Mouse (Mus musculus) liver, embryonic 16.5 days (tissue): ENCODE results near the gene Acox3. TPM values are rescaled to one million over a fixed set of nuclear protein-coding genes. Genes with fewer than 3 reads are reported as not detected.

Experiments used
- ATAC-seq: fragments of 200-750 bp; cut with Nextera tagmentation; 2 replicates; pipeline ENCODE4 v1.8.0; 2017; ENCODE audit warnings: low read depth, mild to moderate bottlenecking, moderate number of reproducible peaks, moderate library complexity
- H3K27ac ChIP-seq: fragments of 300-500 bp; sonication (generic); 2 replicates; pipeline ENCODE4 v1.5.1; 2014; ENCODE audit warnings: mild to moderate bottlenecking, low read length
- H3K27me3 ChIP-seq: fragments of 300-500 bp; sonication (generic); 2 replicates; pipeline ENCODE4 v1.6.1; 2014; ENCODE audit warnings: low read depth, low read length, mixed read lengths; ENCODE audit not compliant: control insufficient read depth, insufficient read depth
- H3K36me3 ChIP-seq: fragments of 300-500 bp; sonication (generic); 2 replicates; pipeline ENCODE4 v1.6.1; 2014; ENCODE audit warnings: mild to moderate bottlenecking; ENCODE audit not compliant: control insufficient read depth, insufficient read depth
- H3K4me1 ChIP-seq: fragments of 300-500 bp; sonication (generic); 2 replicates; pipeline ENCODE4 v1.6.1; 2014; ENCODE audit warnings: low read depth, low read length, mixed read lengths; ENCODE audit not compliant: control insufficient read depth
- H3K4me2 ChIP-seq: fragments of 300-500 bp; sonication (generic); 2 replicates; pipeline ENCODE4 v1.6.1; 2014; ENCODE audit warnings: low read depth, low read length, mixed read lengths
- H3K4me3 ChIP-seq: fragments of 300-500 bp; sonication (generic); 2 replicates; pipeline ENCODE4 v1.5.1; 2014; ENCODE audit warnings: low read depth, mild to moderate bottlenecking, low read length
- H3K9ac ChIP-seq: fragments of 300-500 bp; sonication (generic); 2 replicates; pipeline ENCODE4 v1.6.1; 2014; ENCODE audit warnings: low read depth, low read length
- H3K9me3 ChIP-seq: fragments of 300-500 bp; sonication (generic); replicated peaks from 2 replicates; pipeline ENCODE4 v1.6.1; 2016; ENCODE audit warnings: low read length; ENCODE audit not compliant: control insufficient read depth
- WGBS: fragments of 180-500 bp; shearing (Covaris S2); extraction: QIAGEN DNeasy Blood & Tissue Kit; methylation state at CpG from one replicate; pipeline ENCODE4 v1.1.7; 2014; ENCODE audit not compliant: insufficient replicate concordance; 5-methylcytosine and 5-hydroxymethylcytosine counted together
- polyA plus RNA-seq: library from polyadenylated mRNA; unstranded; fragments of >200 nt; fragmentation: Nextera tagmentation; extraction: Ambion mirVana; gene quantifications from 2 replicates; pipeline ENCODE4 v1.2.1, GENCODE M21; 2015

Acox3 gene
- polyA plus RNA-seq, 1 experiment from 2014 or later, result 4.4 TPM

GRCm38 (mm10) chr5:35646927-35647326 lies 64.1 kb downstream of the Acox3 start:
- no peaks in the 10 kb centered on the region for H3K27me3 ChIP-seq
- no peaks in the 10 kb centered on the region for H3K9me3 ChIP-seq
- 60% methylated on average over 1 of the region's 1 CpGs for WGBS
- H3K36me3 ChIP-seq, result no peaks in the 10 kb centered on the region
- no peak overlapping the region for H3K9ac ChIP-seq
- no peak for ATAC-seq
- no peaks in the 10 kb centered on the region for H3K4me1 ChIP-seq
- H3K4me3 ChIP-seq, result no peak overlapping the region
- H3K4me2 ChIP-seq, result no peak overlapping the region
- no peak overlapping the region for H3K27ac ChIP-seq

- no peaks in the 10 kb centered on the region for H3K36me3 ChIP-seq
- WGBS, result 28% methylated on average over 4 of the region's 4 CpGs
- no peak for ATAC-seq
- H3K9me3 ChIP-seq, result no peaks in the 10 kb centered on the region
- no peak overlapping the region for H3K9ac ChIP-seq
- H3K4me3 ChIP-seq, result no peak overlapping the region
- H3K27me3 ChIP-seq, result no peaks in the 10 kb centered on the region
- H3K4me1 ChIP-seq, result no peaks in the 10 kb centered on the region
- H3K4me2 ChIP-seq, result no peak overlapping the region
- no peak overlapping the region for H3K27ac ChIP-seq
These were observed 64.7 kb downstream of the Acox3 start for GRCm38 (mm10) chr5:35647562-35647961.

- Histone ChIP-seq H3K4me3 (no peak overlapping the region), H3K4me2 (no peak overlapping the region), H3K9ac (no peak overlapping the region), H3K27ac (no peak overlapping the region), H3K36me3 (no peaks in the 10 kb centered on the region), H3K9me3 (no peaks in the 10 kb centered on the region), H3K4me1 (no peaks in the 10 kb centered on the region), H3K27me3 (no peaks in the 10 kb centered on the region)
- ATAC-seq, result no peak
- WGBS, result 19% methylated on average over 2 of the region's 2 CpGs
These were observed 65.4 kb downstream of the Acox3 start for GRCm38 (mm10) chr5:35648230-35648629.

DNA sequence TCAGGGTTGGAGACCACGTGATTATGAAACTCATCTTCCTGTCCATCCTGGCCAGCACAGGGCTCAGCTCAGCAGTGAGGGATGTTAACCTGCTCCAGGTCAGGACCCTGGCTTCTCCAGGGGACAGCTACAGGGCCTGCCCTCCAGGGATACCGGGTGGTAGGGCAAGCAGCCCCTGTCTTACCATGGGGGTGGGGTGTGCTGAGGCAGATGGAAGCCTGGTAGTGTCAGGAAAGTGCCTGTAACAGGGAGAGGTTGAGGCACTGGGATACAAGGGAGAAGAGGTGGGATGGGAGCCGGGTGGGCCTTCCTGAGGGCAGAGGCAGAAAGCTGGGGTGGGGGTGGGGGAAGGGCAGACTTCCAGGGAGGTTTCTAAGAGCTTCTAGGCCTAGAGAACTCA lies 69.5 kb downstream of the Acox3 start:
- Histone ChIP-seq H3K4me2 (no peak overlapping the region), H3K4me1 (no peaks in the 10 kb centered on the region), H3K27ac (no peak overlapping the region), H3K4me3 (no peak overlapping the region), H3K36me3 (no peaks in the 10 kb centered on the region), H3K9ac (no peak overlapping the region), H3K9me3 (no peaks in the 10 kb centered on the region), H3K27me3 (no peaks in the 10 kb centered on the region)
- WGBS, result 49% methylated on average over 3 of the region's 3 CpGs
- ATAC-seq, result no peak

GRCm38 (mm10) chr5:35652872-35653271 lies 70.0 kb downstream of the Acox3 start:
- no peak overlapping the region for H3K9ac ChIP-seq
- H3K4me2 ChIP-seq, result no peak overlapping the region
- no peaks in the 10 kb centered on the region for H3K4me1 ChIP-seq
- H3K36me3 ChIP-seq, result no peaks in the 10 kb centered on the region
- no peaks in the 10 kb centered on the region for H3K27me3 ChIP-seq
- 74% methylated on average over 13 of the region's 13 CpGs for WGBS
- no peak overlapping the region for H3K27ac ChIP-seq
- no peaks in the 10 kb centered on the region for H3K9me3 ChIP-seq
- ATAC-seq, result no peak
- no peak overlapping the region for H3K4me3 ChIP-seq

DNA sequence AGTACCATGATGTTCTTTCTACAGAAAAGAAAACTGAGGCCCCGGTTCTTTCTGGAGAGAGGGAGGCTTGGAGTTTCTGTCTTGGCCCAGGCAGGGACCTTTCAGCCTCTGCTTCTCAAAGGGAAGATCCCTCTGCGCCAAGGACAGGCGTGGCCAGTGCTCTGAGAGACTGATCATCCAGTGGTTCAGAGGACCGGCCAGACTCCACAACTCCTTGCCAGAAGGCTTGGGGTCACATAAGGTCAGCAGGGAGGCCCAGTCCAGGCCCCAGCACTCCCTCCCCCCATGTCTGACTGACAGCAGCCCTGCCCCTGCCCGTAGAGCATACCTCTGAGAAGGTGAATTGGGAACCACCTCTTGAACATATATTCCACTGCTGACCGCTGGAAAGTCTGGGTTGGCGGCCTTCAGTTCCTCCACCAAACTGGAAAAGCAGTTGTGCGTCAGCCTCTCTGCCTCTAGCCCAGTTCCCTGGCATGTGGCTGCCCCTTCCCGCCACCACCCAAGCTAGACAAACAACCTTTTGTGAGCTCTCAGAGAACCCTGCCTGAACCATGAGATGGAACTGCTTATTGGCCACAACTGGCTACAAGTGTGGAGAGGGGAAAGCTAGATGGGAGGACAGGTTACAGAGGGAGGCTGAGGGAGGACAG lies 71.0 kb downstream of the Acox3 start:
- Histone ChIP-seq H3K27ac (no peak overlapping the region), H3K4me1 (no peaks in the 10 kb centered on the region), H3K9ac (no peak overlapping the region), H3K9me3 (no peaks in the 10 kb centered on the region), H3K36me3 (no peaks in the 10 kb centered on the region), H3K4me2 (no peak overlapping the region), H3K27me3 (no peaks in the 10 kb centered on the region), H3K4me3 (no peak overlapping the region)
- no peak for ATAC-seq
- WGBS, result 64% methylated on average over 9 of the region's 9 CpGs

DNA sequence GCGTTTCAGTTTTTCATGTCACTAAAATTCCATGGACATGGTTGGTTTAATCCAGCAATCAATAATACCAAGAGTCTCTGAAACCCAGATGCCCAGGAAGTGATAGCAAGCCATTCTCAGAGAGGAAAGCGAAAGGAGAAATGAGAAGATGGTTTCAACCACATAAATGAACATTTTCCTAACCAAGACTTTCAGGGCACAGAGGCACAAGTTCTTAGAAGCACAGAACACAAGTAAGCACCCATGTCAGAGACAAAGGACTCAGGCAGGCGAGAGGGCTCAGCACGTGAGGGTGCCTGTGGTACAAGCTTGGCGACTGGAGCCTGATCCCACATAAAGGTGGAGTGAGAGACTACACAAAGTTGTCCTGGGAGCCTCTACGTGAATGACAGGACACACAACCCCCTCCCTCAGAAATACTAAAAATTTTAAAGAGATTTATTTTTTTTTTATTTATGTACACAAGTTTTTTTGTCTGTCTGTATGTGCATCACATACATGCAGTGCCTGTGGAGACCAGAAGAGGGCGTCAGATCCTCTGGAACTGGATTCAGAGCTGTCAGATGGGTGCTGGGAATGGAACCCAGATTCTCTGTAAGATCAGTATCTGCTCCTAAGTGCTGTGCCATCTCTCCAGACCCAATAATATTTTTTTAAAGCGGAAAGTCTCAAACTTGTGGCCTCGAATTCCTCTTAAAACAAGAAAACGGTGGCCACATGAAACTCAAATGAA lies 73.1 kb downstream of the Acox3 start:
- no peak overlapping the region for H3K27ac ChIP-seq
- H3K36me3 ChIP-seq, result no peaks in the 10 kb centered on the region
- H3K4me2 ChIP-seq, result no peak overlapping the region
- H3K27me3 ChIP-seq, result no peaks in the 10 kb centered on the region
- no peak overlapping the region for H3K9ac ChIP-seq
- WGBS, result 69% methylated on average over 10 of the region's 10 CpGs
- no peaks in the 10 kb centered on the region for H3K4me1 ChIP-seq
- ATAC-seq, result no peak
- H3K9me3 ChIP-seq, result no peaks in the 10 kb centered on the region
- H3K4me3 ChIP-seq, result no peak overlapping the region

DNA sequence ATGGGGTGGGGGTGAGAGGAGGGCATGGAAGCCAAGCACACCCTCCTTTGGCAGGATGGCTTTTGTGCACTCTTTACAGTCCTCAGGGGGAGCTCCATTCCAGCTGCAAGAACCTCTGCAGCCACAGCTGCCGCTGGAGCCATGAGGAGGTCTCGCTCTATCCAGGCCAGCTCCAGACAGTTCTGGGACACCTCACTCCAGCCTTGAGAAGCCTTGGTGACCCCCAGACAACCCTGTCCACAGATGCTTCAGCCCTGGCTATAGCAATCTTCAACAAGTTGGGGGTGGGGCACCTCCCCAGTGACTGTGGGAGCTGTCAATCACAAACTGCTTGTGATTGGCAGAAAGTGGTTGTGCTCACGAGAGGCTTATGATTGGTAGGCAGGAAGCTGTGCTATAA lies 76.7 kb downstream of the Acox3 start:
- Histone ChIP-seq H3K4me1 (no peaks in the 10 kb centered on the region), H3K27ac (no peak overlapping the region), H3K4me3 (no peak overlapping the region), H3K27me3 (no peaks in the 10 kb centered on the region), H3K9ac (no peak overlapping the region), H3K4me2 (no peak overlapping the region), H3K36me3 (no peaks in the 10 kb centered on the region), H3K9me3 (no peaks in the 10 kb centered on the region)
- 59% methylated on average over 3 of the region's 3 CpGs for WGBS
- ATAC-seq, result no peak

GRCm38 (mm10) chr5:35661210-35661609 lies 78.4 kb downstream of the Acox3 start:
- no peaks in the 10 kb centered on the region for H3K36me3 ChIP-seq
- H3K9me3 ChIP-seq, result no peaks in the 10 kb centered on the region
- H3K4me2 ChIP-seq, result no peak overlapping the region
- no peak for ATAC-seq
- 64% methylated on average over 6 of the region's 6 CpGs for WGBS
- H3K4me1 ChIP-seq, result no peaks in the 10 kb centered on the region
- no peaks in the 10 kb centered on the region for H3K27me3 ChIP-seq
- H3K27ac ChIP-seq, result no peak overlapping the region
- H3K9ac ChIP-seq, result no peak overlapping the region
- no peak overlapping the region for H3K4me3 ChIP-seq
